Mouse (Mus musculus) ES-E14 (cell line): ENCODE results near the gene Zfp609. TPM values are rescaled to one million over a fixed set of nuclear protein-coding genes. Genes with fewer than 3 reads are reported as not detected.

Experiments
- DNase-seq: peaks from one replicate; pipeline ENCODE4 v3.0.0-alpha.2; 2013; ENCODE audit warnings: low read depth, low spot score
- H3K27ac ChIP-seq: 2 replicates; pipeline ENCODE4 v1.5.1; 2012; ENCODE audit warnings: low read depth, mild to moderate bottlenecking, low read length, moderate library complexity, mixed read lengths; ENCODE audit not compliant: poor library complexity, insufficient read depth, severe bottlenecking
- H3K36me3 ChIP-seq: 2 replicates; pipeline ENCODE4 v1.6.1; 2012; ENCODE audit warnings: mild to moderate bottlenecking, low read length, moderate library complexity, mixed read lengths; ENCODE audit not compliant: control insufficient read depth, poor library complexity, insufficient read depth, severe bottlenecking
- H3K4me1 ChIP-seq, 2 experiments: fragments of 150-350 bp in 1 of 2; sonication (generic) in 1 of 2; 2 replicates each; pipeline ENCODE4 v1.6.1; 2012; ENCODE audit warnings: low read length in 2 of 2, mild to moderate bottlenecking in 1 of 2, mixed read lengths in 1 of 2; ENCODE audit not compliant: control insufficient read depth in 2 of 2, insufficient read depth in 2 of 2, poor library complexity in 1 of 2
- H3K4me3 ChIP-seq, 2 experiments: fragments of 150-350 bp in 1 of 2; sonication (generic) in 1 of 2; 2 replicates each; pipeline ENCODE4 v1.5.1; 2012; ENCODE audit warnings: low read length in 2 of 2, low read depth in 1 of 2, mild to moderate bottlenecking in 1 of 2, mixed read lengths in 1 of 2; ENCODE audit not compliant: insufficient read depth in 1 of 2, poor library complexity in 1 of 2, severe bottlenecking in 1 of 2
- H3K9ac ChIP-seq: 2 replicates; pipeline ENCODE4 v1.6.1; 2012; ENCODE audit warnings: low read depth, mild to moderate bottlenecking, low read length, mixed read lengths; ENCODE audit not compliant: poor library complexity, insufficient read depth, severe bottlenecking
- H3K9me3 ChIP-seq: fragments of 150-350 bp; sonication (generic); 2 replicates; pipeline ENCODE4 v1.6.1; 2012; ENCODE audit warnings: low read depth, mild to moderate bottlenecking, low read length; ENCODE audit not compliant: control insufficient read depth, insufficient read depth
- CHD2 ChIP-seq: IDR thresholded peaks from 2 replicates; pipeline ENCODE4 v1.6.1; 2014; ENCODE audit warnings: mild to moderate bottlenecking, low read depth, low read length, inconsistent platforms
- HCFC1 ChIP-seq: IDR thresholded peaks from 2 replicates; pipeline ENCODE4 v1.6.1; 2012; ENCODE audit warnings: low read length, inconsistent platforms, borderline replicate concordance; ENCODE audit not compliant: insufficient read depth
- MAFK ChIP-seq: IDR thresholded peaks from 2 replicates; pipeline ENCODE4 v1.6.1; 2014; ENCODE audit warnings: mild to moderate bottlenecking, low read depth, low read length, inconsistent platforms; ENCODE audit not compliant: insufficient read depth
- ZC3H11A ChIP-seq: IDR thresholded peaks from 2 replicates; pipeline ENCODE4 v1.6.1; 2012; ENCODE audit warnings: low read depth, mild to moderate bottlenecking, inconsistent platforms, low read length, borderline replicate concordance
- ZNF384 ChIP-seq: IDR thresholded peaks from 2 replicates; pipeline ENCODE4 v1.6.1; 2012; ENCODE audit warnings: low read depth, low read length, inconsistent platforms
- in situ Hi-C, 2 experiments: fragments of 600-800 bp; cut with MboI; formaldehyde crosslinking; loops; one replicate each; pipeline ENCODE4 v1.15.1; 2025; ENCODE audit warnings: low sequenced_read_pairs in 2 of 2, inconsistent platforms in 1 of 2; ENCODE audit not compliant: unreplicated experiment in 2 of 2
- total RNA-seq: library from RNA; depleted of rRNA; stranded (reverse); fragments of 300-350 nt; gene quantifications from 2 replicates; pipeline ENCODE4 v1.2.3, GENCODE M21; 2012

Zfp609 gene
- total RNA-seq, 1 experiment = 9.9 TPM

- Histone ChIP-seq H3K4me1 (0 out of 4 replicates have a peak, but pooled peaks cover 0 to under 1% of the 10 kb centered on the region in 2 experiments), H3K27ac (no peak overlapping the region), H3K36me3 (peaks cover 11% of the 10 kb centered on the region), H3K4me3 (no peak overlapping the region), H3K9ac (no peak overlapping the region), H3K9me3 (no peaks in the 10 kb centered on the region)
- no peak for DNase-seq
- in situ Hi-C loops = no loop called here
- no peak for TF ChIP-seq ZC3H11A
- no peak for TF ChIP-seq ZNF384
- TF ChIP-seq CHD2 = no peak
- no peak for TF ChIP-seq MAFK
- no peak for TF ChIP-seq HCFC1
Measured at GRCm38 (mm10) chr9:65791106-65791505, 36.3 kb downstream of the Zfp609 start.

GRCm38 (mm10) chr9:65789788-65790187 lies 37.6 kb downstream of the Zfp609 start:
- H3K36me3 ChIP-seq = peaks cover 7% of the 10 kb centered on the region; the same call in 1 of the 2 replicates
- no peak for TF ChIP-seq MAFK
- no peaks in the 10 kb centered on the region for H3K9me3 ChIP-seq
- in situ Hi-C loops = no loop called here
- H3K27ac ChIP-seq = no peak overlapping the region
- no peak overlapping the region for H3K4me3 ChIP-seq
- H3K4me1 ChIP-seq = 0 out of 4 replicates have a peak, but pooled peaks cover 0 to 2% of the 10 kb centered on the region in 2 experiments
- no peak overlapping the region for H3K9ac ChIP-seq
- no peak for DNase-seq

GRCm38 (mm10) chr9:65788556-65788955 lies 38.8 kb downstream of the Zfp609 start:
- H3K4me1 ChIP-seq = peaks cover 0 to 4% of the 10 kb centered on the region in 2 experiments; a peak in 1 of 4 replicates
- no peak overlapping the region for H3K27ac ChIP-seq
- H3K4me3 ChIP-seq = no peak overlapping the region
- H3K36me3 ChIP-seq = 0 out of 2 replicates have a peak, but pooled peaks cover under 1% of the 10 kb centered on the region
- in situ Hi-C loops = no loop called here
- DNase-seq = no peak
- no peaks in the 10 kb centered on the region for H3K9me3 ChIP-seq
- no peak for TF ChIP-seq CHD2
- TF ChIP-seq ZNF384 = no peak
- TF ChIP-seq HCFC1 = no peak
- TF ChIP-seq MAFK = no peak
- TF ChIP-seq ZC3H11A = no peak
- H3K9ac ChIP-seq = no peak overlapping the region

DNA sequence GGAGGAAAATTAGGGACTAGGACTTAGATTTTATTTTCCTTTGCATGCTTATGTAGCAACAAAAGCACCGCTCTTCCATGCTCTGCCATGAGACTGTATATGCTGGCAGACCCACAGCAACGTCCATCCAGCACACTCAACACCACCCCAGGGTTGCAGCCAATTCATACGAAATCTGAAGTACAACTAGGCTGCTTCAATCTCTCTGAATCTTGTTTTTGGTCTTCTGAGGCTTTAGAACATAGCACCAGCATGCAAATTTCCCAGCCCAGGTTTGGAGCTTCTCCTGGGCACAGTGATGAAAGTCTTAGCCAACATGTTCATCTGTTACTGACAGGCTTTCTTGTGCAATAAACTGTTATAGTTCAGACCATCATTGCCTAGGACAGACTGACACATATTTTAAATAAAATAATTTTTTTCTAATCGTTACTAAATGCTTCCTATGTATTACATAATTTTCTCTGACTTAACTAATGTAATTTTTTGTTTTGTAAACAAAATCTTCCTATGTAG lies 39.5 kb downstream of the Zfp609 start:
- no peak overlapping the region for H3K4me3 ChIP-seq
- in situ Hi-C loops = no loop called here
- H3K36me3 ChIP-seq = no peaks in the 10 kb centered on the region
- H3K27ac ChIP-seq = no peak overlapping the region
- H3K9ac ChIP-seq = no peak overlapping the region
- H3K9me3 ChIP-seq = no peaks in the 10 kb centered on the region
- no peak for DNase-seq
- peaks cover 0 to 4% of the 10 kb centered on the region in 2 experiments; a peak in 1 of 4 replicates for H3K4me1 ChIP-seq
- TF ChIP-seq HCFC1 = no peak
- no peak for TF ChIP-seq ZNF384
- TF ChIP-seq CHD2 = no peak
- no peak for TF ChIP-seq MAFK
- TF ChIP-seq ZC3H11A = no peak
